Mouse (Mus musculus): ENCODE data around the gene Tmc1.

Gene Tmc1

GRCm38 (mm10) chr19:20797558-20798101, 156.4 kb downstream of the Tmc1 start:
- DNase-seq (ENCODE audit: low spot score in 2 of 2), result no peak

GRCm38 (mm10) chr19:20796001-20796400, 158.0 kb downstream of the Tmc1 start:
- no peak for DNase-seq (ENCODE audit: low spot score in 2 of 2)

- DNase-seq (ENCODE audit: low spot score in 2 of 2), result no peak
Observed at GRCm38 (mm10) chr19:20794999-20795398, 159.0 kb downstream of the Tmc1 start.

- DNase-seq (ENCODE audit: low spot score in 2 of 2), result no peak
Observed at GRCm38 (mm10) chr19:20792811-20793210, 161.2 kb downstream of the Tmc1 start.

GRCm38 (mm10) chr19:20787289-20787688, 166.7 kb downstream of the Tmc1 start:
- DNase-seq (ENCODE audit: low spot score in 2 of 2), result no peak

GRCm38 (mm10) chr19:20775681-20776080, 178.3 kb downstream of the Tmc1 start:
- no peak for DNase-seq (ENCODE audit: low spot score in 2 of 2)

- no peak for DNase-seq (ENCODE audit: low spot score in 2 of 2)
Observed at GRCm38 (mm10) chr19:20773941-20774340, 180.1 kb downstream of the Tmc1 start.

- DNase-seq (ENCODE audit: low spot score in 2 of 2), result peak in 1 of 2 experiments; percentile 14
Observed at GRCm38 (mm10) chr19:20764214-20764613, 189.8 kb downstream of the Tmc1 start.

- DNase-seq (ENCODE audit: low spot score in 2 of 2), result no peak
Observed at GRCm38 (mm10) chr19:20761675-20762426, 192.2 kb downstream of the Tmc1 start.

- DNase-seq (ENCODE audit: low spot score in 2 of 2), result no peak
Observed at GRCm38 (mm10) chr19:20761119-20761518, 192.9 kb downstream of the Tmc1 start.

- no peak for DNase-seq (ENCODE audit: low spot score in 2 of 2)
Observed at GRCm38 (mm10) chr19:20744630-20745029, 209.4 kb downstream of the Tmc1 start.

All from frontal cortex, postnatal 14 days (tissue).